Mouse (Mus musculus): ENCODE results near the gene Kcnc1. TPM values are rescaled to one million over a fixed set of nuclear protein-coding genes. Genes with fewer than 3 reads are reported as not detected.

Gene Kcnc1
- polyA plus RNA-seq (2014; fragmentation: Illumina TruSeq; extraction: RNeasy Lipid Tissue Mini Kit (QIAGEN cat#74804)): not detected

DNA sequence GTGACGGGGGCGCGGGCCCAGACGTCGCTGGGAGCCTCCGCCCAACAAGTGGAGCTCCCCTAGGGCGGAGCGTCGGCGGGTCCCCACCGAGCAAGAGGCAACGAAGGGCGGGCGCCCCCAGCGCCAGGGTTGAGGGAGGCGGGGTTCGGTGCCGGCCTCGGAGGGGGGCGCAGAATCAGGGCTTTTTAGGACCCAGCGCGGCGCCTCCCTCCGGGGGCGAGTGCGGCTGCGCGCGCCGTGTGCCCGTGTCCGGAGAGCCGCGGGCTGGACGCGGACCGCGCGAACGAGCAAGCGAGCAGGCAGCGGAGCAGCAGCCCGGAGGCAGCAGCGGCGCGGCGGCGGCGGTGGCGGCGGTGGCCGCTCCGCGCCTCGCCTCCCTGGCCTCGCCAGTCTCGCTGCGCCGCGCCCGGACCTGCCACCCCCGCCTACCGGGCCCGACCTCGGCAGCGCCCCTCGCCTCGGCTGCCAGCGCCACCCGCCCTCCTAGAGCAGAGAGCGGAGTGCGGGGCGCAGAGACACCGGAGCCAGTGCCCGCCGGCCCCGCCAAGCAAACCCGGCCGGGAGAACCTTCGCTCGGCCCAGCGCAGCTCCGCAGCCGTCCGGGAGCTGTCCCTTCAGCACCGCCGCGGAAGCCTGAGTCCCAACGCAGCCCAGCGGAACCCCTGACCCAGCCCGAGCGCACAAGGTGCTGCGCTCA is at the start of gene Kcnc1:
TSS of gene Kcnc1 (plus strand) at position 267 of the 697 bp plus-strand sequence.

DNA sequence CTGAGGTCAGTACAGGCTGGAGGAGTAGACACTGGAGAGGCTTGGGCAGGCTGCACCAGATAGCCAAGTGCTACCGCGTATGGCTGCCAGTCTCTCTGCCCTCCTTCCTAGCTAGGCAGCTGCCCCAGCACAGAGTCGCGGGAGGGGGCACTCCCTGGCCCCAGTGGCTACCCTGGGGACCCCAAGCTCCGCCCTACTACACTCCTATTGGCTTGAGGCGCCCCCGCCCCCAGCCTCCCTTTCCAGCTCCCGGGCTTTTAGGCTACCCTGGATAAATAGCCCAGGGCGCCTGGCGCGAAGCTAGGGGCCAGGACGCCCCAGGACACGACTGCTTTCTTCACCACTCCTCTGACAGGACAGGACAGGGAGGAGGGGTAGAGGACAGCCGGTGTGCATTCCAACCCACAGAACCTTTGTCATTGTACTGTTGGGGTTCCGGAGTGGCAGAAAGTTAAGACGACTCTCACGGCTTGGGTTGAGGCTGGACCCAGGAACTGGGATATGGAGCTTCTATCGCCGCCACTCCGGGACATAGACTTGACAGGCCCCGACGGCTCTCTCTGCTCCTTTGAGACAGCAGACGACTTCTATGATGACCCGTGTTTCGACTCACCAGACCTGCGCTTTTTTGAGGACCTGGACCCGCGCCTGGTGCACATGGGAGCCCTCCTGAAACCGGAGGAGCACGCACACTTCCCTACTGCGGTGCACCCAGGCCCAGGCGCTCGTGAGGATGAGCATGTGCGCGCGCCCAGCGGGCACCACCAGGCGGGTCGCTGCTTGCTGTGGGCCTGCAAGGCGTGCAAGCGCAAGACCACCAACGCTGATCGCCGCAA is 19.9 kb upstream of the Kcnc1 start, which contains the start of gene Myod1:
TSS of gene Myod1 (plus strand) at position 303 of the 836 bp plus-strand sequence.

Other genes starting within 250 kb of the Kcnc1 start
- not detected for gene Abcc8, start 216.5 kb upstream of the Kcnc1 start, polyA plus RNA-seq (2014; fragmentation: Illumina TruSeq; extraction: RNeasy Lipid Tissue Mini Kit (QIAGEN cat#74804))
- not detected for gene Ush1c, start 158.0 kb upstream of the Kcnc1 start, polyA plus RNA-seq (2014; fragmentation: Illumina TruSeq; extraction: RNeasy Lipid Tissue Mini Kit (QIAGEN cat#74804))
- gene Otog, start 155.5 kb upstream of the Kcnc1 start, polyA plus RNA-seq (2014; fragmentation: Illumina TruSeq; extraction: RNeasy Lipid Tissue Mini Kit (QIAGEN cat#74804)): not detected
- not detected for gene Myod1, start 20.0 kb upstream of the Kcnc1 start, polyA plus RNA-seq (2014; fragmentation: Illumina TruSeq; extraction: RNeasy Lipid Tissue Mini Kit (QIAGEN cat#74804))
- 1.7 TPM for gene Sergef, start 243.3 kb downstream of the Kcnc1 start, polyA plus RNA-seq (2014; fragmentation: Illumina TruSeq; extraction: RNeasy Lipid Tissue Mini Kit (QIAGEN cat#74804))

All from ovary, adult 10 weeks (tissue).